Mouse (Mus musculus) cerebellum, postnatal 4 days (tissue): ENCODE measurements around the gene Ghrh.

Experiments
- DNase-seq, 2 experiments: peaks; one replicate each; pipeline ENCODE4 v3.0.0; 2022; ENCODE audit warnings: low spot score in 2 of 2, mixed read lengths in 1 of 2

Ghrh gene

DNA sequence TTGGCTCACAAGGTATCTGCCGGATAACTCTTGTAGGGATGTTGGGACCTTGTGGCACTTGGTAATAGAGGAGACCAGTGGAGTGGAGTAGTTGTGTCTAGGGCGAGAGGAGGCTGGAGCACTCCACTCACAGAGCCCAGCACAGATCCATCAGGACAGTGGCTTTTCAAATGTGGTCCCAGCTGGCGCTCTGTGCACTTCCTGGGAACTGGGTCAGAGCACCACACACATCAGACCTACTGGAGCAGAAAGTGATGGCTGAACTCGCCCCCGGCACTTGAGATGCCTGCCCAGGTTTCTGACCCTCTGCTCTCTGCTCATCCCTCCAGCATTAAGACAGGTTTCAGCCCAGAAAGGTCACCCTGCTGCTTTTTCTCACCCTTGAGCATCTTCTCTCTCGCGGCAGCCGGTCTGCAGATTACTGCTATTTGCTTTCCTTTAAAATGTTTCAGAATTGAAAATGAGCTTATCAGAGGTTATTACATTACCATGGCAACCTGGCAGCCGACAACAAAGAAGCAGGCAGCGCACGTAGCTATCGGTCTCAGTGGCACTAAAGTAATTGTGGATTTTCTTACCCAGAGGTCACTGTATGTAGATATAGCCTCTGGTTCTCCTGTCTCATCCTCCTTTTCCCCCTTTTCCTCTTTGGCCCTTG, 1.9 kb upstream of the Ghrh start:
- DNase-seq: no peak

DNA sequence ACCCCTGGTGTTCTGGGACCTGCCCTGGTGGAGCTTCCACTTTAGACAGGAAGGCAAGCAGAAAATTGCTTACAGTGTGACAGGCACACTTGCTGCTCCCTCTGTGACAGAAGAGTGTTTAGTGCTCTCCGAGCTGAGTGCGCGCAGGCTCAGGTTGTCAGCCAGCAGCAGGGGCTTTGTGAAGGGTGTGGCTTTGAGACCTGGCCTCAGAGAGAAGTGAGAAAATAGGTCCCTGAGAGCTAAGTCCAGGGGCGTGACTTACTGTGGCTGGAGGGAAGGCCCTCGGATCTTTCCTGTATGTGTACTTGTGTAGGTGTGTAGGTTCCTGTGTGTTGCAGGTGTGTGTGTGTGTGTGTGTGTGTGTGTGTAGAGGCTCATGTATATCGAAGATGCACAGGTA, 4.0 kb downstream of the Ghrh start:
- DNase-seq: no peak

DNA sequence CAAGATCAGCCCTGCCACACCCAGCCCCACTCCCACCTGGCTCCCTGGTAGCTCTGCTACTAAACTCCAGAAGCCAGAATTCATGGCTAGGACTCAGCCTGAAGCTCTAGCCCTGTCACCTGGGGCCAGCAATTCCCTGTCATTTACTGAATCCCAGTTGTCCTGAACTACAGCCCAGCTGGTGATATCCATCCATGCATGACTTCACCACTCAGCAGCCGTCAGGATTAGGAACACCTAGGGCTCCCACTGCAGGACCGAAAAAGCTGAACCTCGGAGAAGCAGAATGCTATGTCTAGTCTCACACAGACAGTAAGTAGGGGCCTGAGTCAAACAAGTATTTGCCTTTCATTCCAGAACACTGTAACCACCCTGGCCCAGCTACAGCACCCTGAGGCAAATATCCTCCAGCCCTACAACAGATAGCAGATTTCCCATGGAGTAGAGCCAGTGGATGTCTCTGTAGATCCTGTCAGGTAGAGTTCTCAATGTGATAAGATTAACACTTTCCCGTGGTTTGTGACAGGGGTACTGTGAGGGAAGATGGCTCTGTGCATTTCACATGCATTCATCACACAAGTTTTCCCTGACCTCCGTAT, 4.9 kb downstream of the Ghrh start:
- no peak for DNase-seq

DNA sequence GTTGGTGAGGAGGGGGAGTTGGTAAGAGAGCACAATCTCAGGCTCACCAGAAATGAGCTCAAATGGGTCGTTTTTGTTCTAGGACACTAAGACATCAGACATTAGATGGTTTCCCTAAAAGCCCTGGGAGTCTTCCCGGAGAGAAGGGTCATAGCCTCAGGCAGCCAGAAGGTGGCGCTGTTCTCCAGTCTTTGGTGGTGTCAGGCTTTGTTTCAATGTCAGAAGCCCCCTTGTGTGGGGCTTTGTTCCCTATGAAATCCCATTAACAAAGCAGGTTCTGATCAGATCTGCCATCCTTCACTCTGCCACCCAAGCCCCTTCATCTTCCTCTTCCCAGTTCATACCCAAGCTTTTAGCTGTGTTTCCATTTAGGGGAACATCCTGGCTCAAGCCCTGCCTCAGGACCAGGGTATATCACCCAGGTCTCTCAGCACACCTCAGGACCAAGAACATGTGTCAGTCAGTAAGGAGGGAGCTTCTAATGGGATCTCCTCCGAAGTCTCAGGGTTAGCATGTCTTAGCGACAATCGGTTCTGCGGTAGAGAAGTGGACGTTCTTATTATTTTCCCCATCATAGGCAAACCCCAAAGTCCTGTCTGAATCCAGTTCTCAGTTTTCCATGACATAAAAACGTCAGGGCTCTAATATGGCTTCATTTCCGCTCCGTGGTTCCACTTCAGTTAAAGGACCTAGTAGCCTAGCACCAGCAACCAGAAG, 5.6 kb downstream of the Ghrh start:
- peak; percentile 84 to 85 for DNase-seq

DNA sequence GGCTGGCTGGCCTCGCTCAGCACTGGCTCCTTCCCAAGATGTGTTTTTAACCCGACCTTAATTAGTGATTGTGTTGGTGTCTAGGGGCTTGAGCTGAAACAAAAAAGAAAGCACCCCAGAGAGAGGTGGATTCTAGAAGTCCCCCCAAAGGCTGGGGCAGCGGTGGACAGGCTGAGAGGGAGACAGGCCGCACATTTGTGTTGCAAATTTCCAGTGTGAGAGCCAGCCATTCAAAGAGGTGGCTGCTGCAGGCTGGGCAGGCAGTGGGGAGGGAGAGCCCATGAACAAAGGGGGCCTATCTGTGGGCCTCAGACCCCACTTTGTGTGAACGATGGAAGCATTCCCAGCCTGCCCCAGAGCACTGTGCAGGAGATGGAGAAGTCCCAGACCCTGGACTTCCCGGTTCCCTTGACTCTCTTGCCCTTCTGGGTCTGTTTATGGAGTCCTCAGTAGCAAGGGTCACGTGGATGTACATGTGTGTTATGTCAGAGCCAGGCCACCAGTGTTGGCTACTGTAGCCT, 7.0 kb downstream of the Ghrh start:
- DNase-seq: peak in 1 of 2 experiments; percentile 29

DNA sequence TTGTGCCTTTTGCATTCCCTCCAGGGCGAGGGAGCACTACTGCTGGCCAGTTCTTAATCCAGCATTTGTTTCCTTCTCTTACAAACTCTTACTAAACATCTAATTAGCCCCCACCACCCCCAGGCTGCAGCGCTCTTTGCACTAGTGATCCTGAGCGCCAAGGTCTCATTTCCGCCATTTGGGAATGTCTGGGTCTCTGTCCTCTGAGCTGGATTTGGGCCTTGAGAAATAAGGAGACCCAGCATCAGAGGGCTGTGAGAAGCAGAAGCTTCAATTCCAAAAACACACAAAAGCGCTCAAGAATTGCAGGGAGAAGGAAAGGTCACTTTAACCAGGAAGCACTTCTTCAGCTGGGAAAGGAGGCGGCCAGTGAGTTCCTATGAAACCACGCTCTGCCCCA, 7.8 kb downstream of the Ghrh start:
- DNase-seq: no peak

DNA sequence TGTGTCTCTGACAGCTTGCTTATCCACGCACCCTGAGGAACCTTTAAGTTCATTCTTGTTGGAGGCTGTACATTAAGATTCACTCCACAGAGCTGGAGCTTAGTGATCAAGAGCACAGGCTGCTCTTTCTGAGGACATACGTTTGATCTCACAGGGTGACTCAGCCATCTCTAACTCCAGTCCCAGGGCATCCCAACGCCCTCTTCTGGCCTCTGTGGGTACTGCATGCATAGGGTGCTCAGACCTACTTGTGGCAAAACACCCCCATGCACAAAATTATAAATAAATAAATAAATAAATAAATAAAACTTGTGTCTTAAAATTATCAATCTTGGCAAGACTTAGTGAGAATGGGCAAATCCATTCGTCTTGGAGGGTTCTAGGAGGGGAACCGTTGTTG, 8.6 kb downstream of the Ghrh start:
- DNase-seq: peak; percentile 62 to 83

DNA sequence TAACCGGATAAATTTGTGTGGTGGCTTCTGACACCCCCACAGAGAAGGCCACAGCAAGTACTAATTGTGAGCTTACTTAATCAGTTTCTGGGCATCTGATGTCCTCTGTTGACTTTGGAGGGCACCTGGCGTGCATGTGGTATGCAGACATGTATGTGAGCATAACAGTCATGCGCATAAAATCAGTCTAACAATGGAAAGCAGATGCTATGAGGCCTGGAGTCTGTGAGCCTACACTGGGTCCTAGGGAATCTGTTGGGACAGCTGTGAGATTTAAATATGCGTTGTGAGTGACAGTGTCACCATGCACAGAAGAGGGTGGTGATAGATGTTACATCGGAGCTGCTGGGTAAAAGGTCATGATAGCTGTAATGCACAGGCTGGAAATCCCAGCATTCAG, 15.2 kb downstream of the Ghrh start:
- DNase-seq: no peak

DNA sequence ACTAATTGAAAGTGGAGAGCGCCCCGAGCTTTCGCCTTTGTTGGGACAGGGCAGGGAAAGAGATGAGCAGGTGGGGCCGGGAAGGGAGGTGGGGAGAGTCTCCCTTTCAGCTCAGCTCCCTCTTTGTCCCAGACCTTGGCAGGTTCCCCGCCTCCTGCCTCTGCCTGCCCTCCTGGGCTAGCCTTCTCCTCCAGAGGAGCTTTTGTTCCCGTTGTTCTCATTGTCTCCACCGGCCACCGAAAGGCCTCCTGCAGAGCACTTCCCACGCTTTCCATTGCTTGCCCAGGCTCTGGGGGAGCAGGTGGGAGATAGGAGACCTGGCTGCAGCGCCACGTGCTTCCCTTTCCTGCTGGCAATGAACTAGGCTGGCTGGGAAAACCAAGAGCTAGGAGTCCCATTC, 18.7 kb downstream of the Ghrh start:
- DNase-seq: no peak

DNA sequence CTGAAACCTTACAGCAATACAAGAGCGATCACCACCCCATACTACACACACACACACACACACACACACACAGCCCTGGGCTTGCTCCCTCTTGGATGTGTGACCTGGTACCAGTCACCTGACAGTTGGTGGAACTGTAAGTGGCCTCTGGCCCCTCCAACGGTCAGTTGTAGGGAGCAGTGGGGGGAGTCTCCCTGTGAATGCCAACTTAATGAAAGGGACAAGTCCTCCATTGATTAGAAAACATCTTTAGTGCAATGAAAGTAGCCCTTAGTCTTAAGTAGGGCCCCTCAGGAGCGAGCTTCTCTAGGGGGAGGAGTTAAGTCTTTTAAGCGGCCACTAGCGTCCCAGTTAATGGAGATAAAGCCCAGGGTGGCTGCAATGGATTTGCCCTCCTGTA, 19.2 kb downstream of the Ghrh start:
- DNase-seq: no peak

DNA sequence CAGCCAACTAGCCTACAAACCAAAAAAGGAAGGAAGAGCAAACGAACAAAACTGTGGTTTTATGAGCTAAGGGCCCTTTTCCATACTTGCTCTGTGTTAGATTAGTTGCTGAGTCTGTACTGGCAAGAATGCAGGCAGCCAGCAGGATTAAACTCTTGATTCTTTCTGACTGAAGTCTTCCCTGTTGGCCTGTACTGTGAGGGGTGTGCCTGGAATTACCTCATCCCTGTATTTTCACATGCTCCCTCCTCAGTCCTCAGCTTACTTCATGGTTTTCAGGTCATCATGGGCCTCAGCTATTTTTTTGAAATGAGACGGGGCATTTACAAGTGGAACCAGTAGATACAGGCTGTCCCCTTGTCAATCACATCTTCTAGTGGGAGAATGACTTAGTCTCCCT, 22.1 kb downstream of the Ghrh start:
- DNase-seq: no peak

DNA sequence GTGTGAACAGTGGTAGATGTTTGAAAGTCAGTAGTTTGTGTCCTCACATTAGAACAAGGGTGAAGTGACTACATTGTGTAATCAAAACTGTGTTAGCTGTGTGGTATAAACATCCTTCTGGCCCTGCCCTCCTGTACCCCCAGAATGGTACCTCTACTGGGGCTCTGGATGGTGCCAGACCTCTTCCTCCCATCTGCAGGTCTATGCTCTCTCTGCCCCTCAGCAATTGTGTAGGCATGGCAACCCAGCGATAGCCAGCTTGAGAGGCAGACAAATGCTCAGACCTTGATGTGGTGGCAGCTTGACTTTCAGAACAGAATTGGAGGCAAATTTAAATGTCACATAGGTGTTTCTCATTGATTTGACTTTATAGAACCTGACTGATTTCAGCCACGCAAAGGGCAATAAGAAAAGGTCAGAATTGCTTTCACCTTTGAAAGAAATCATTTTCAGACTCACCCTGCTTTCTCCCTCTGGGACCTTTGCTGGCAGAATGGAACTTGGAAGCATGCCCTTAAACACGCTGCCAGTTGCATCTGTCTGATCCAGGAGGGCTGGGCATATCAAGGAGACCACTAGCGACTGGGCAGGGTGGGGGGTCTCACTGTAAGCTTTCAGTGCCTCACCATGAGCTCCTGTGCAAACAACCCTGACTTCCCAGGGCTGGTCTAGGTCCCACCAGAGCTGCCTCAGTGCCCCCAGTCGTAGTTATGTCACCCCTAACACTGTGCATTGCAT, 25.1 kb downstream of the Ghrh start:
- DNase-seq: peak in 1 of 2 experiments; percentile 50

DNA sequence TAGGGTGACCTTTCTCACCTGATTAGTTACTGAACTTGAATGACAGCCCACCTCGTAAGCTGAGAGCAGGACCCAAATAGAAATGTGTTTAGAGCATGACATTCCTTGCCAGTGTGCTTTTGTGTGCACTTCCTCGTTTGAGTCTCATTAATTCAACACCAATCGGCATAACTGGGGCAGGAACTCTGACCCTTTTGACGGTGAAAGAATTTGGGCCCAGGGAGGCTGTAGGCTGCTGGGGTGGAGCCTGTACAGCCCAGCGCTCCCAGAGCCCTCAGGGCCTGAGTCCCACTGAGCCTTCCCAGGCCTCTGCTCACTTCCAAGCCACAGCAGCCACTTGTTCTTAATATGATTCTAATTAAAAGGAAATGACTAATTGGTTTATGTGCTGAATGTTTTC, 26.4 kb downstream of the Ghrh start:
- DNase-seq: no peak

DNA sequence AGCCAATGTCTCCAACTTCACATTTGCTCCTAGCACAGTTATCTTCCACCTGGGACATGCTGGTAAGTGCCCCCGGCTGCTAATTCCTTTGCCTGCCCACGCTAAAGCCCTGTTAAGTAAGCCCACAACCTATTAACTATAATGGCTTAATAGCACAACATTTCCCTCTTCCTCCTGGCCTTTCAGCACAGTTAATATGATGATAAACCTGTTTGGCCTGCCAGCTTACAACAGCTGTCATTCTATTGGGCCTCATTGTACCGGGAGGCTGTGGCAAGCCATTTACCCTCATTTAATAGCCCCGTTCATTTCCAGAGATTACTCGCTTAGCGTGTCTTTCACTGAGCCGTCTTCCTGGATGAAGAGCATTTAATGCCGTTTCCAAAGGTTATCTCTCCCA, 27.2 kb downstream of the Ghrh start:
- no peak for DNase-seq

DNA sequence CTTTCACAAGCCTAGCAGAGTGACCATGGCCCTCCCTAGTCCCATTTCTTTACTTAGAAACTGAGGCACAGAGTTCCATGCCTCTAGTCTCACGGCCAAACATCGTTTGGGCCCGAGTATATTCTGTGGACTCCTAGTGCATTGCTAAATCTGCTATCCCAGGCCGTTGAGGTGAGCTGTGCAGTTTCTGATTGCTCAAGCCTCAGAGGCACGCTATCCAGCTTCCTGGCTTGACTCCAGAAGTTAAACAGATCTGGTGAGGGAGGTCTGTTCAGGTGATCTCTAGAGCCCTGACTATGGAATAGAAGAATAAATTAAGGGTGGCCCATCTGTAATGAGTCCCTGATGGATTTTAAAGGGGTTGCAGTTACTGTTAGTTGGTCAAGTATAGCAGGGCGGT, 30.1 kb downstream of the Ghrh start:
- DNase-seq: no peak

DNA sequence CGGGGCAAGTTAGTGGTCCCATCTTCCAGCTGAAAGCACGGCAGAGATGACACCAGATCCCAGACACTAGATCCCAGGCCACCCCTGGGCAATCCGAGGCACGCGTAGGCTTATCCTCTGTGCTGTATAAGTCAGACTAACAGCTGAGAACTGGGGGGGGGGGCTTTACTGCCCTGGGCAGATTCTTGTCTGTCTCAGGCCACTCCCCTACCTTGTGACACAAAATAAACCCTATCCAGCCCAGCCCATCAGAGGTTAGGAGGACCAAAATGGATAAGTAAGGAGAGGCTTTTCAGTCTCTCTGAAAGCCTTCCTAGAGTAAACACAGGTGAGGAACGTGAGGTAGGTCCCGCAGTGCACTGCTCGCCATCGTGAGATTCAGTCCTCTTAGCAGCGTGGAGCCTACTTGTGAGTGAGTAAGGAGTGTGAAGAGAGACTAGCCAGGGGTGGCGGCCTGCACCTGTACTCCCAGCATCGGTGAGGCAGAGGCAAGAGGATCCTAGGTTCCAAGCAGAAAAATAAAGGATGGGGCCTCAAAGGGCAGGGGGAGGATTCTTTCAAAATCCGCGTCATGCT, 30.9 kb downstream of the Ghrh start:
- no peak for DNase-seq

DNA sequence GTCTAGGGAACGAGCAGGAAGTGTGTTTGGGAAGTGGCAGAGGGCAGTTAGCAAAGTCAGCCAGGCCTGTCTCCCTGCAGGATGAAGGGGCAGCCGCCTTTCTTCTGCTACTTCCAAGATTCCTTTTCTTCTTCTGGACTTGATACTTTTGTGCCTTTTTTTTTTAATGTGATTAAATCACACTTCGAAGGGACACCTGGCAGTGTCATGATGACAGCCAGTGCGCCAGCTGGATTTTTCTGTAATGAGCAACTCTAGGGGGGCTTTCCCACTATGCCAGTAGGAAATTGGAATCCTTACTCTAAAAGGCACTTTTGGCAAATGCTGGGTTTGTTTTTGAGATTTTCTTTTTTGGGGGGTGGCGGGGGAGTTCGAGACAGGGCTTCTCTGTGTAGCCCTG, 31.8 kb downstream of the Ghrh start:
- DNase-seq: no peak

DNA sequence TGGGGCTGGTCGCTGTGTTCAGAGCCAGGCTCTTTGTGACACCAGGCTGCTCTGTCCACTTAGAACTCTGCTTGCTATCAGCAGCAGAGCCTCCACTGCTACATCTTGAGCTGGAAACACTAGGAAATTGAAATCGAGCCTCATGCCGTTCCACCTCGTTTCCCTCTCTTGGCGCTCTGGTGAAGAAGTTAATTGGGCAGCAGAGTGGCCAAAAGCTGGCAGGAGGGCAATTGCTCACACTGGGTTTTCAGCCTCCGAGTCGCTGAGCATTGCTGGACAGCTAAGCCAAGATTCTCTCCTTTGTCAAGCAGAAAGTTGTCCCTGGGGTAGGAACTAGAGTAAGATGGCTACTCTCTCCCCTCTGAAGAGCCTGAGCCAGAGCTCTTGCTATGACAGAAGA, 33.0 kb downstream of the Ghrh start:
- peak in 1 of 2 experiments; percentile 52 for DNase-seq

DNA sequence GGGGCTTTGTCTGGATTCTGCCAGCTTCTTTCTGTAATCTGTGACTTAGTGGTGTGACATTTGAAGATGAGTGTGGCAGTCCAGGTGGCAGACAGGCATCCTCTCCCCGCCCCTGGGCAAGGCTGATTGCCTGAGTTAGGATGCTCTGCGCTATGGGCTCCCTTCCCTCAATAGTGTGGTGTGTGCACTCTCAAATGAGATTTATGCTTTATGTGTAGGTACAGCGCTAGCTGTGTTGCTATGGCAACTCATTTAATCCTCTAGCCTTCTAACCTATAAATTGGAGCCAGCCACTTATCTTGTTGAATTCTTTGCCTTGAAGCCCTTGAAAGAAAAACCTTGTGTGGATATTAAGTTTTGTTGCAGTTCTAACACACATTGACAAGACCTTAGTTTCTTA, 33.6 kb downstream of the Ghrh start:
- DNase-seq: no peak

DNA sequence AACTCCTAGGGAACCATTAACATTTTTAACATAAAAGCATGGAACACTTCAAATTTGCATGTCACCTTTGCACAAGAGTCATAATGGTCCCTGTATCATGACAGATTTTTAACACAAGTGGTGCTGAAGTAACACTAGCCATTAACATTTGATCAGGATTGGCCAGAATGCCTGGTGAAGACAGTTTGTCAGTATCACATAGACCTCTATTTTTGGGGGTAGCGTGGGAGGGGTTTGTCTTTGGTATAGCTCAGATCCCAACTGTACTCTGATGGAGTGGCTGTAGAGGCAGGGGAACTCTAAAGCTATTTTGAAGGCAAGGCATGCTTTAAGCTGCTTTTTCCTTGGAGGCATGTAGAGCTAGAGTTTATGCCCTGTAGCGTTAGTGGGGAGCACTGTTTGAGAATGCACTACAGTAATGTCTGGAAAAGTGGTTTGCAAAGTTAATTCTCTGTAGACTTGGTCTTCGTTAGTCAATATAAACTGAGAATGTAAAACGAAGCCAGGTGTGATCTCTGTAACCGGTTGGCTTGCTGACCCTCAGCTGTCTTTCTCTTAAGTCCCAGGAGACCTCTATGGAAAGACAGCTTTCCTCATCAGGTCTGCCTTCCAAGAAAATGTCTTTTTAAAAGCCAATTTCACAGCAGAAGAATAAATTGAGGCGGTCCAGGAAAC, 36.2 kb downstream of the Ghrh start:
- no peak for DNase-seq

DNA sequence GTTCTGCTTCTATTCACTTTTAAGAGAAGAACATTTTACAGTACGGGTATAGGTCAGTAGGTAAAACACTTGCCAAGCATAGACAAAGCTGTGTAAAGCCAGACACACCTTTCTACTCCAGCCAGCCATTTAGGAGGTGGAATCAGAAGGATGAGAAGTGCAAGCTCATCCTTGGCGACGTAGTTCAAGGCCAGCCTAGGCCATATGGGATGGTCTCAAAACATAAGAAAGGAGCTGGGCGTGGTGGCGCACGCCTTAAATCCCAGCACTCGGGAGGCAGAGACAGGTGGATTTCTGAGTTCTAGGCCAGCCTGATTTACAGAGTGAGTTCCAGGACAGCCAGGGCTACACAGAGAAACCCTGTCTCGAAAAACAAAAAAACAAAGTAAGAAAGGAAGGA, 37.7 kb downstream of the Ghrh start:
- DNase-seq: no peak
